Mouse (Mus musculus) heart, adult 2 months (tissue): ENCODE measurements at regions not wholly inside any gene's neighbourhood (a gene's known extent, or its start where the extent isn't known, plus 50 kb on each side); places are given as distances from the start of the nearest gene placed in this dataset.

Experiments
- CTCF ChIP-seq: fragments of 200-600 bp; IDR thresholded peaks from 2 replicates; pipeline ENCODE4 v1.8.1; 2022; ENCODE audit warnings: antibody characterized with exemption, mild to moderate bottlenecking, moderate library complexity
- POLR2A ChIP-seq: fragments of 200-500 bp; IDR thresholded peaks from 2 replicates; pipeline ENCODE4 v1.6.1; 2011; ENCODE audit warnings: mild to moderate bottlenecking, low read depth, low read length, control low read depth; ENCODE audit not compliant: insufficient read depth

DNA sequence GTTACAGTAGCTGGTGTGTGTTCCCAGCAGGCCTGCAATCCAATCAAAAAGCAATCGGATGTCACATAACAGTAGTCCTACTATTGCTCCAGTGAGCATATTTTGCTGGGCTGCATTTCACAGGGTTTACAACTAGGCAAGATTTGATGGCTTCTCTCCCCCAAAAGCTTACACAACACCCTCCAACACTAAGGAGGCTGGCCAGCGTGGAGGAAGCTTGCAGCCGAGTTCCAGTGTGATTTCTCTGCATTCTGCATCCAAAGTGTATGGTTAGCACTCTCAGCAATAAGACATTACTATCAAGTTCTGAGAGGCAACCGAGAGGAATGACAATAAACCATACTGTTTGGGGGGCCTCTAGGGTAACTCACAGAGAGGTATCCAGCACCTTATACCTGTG, 367.2 kb downstream of the Xylt1 start:
- no peak for TF ChIP-seq CTCF
- no peak for TF ChIP-seq POLR2A
